Mouse (Mus musculus): ENCODE measurements around the gene Hes2.

DNA sequence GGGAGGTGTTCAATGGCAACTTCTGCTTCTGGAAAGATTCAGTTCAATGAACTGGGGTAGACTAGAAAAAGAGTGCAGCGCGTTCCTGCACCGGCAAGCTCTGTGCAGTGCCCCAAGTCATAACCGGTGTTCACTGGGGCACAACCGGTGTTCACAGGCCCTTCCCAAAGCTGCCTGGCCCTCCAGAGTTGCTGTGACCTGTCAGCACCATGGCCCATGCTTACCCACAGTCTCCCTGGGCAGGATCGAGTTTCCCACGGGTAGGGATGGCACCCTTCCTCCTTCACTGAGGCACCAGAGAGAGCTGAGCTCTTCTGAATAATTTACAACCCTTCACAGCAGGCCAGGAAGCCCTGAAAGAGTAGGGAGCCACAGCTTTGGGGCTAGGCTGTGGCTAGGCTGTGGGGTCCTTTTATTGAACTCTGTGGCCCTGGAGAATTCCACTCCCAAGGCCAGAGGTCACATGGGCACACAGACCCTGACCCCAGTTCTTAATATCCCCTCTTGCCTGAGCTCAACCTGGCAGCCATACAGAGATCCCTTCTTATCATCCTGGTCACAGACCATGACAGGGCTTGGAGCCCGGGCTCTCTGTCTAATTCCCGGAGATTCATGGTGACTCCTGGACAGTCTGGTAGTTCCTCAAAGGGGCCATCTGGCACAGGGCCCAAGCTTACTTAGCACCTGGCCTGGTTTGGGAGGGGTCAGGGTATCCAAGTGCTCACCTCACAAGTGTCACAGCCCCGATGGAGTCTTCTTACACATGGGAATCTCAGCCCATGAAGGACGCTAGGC is 12.4 kb upstream of the Hes2 start:
- TF ChIP-seq POLR2A (IDR thresholded peaks at IDR 0.05; ENCODE audit: borderline replicate concordance, extremely low read depth, insufficient read depth, insufficient read length, poor library complexity, severe bottlenecking), result no peak
- no peak for TF ChIP-seq CTCF (IDR thresholded peaks at IDR 0.05; ENCODE audit: borderline replicate concordance, extremely low read depth, insufficient read depth, insufficient read length)

Data from brain, embryonic 14.5 days (tissue).